Mouse (Mus musculus) B cell, adult 67 days (primary cell): ENCODE results near the gene Mrto4. TPM values are rescaled to one million over a fixed set of nuclear protein-coding genes. Genes with fewer than 3 reads are reported as not detected.

Experiments used
- total RNA-seq, 2 experiments: library from RNA; stranded (reverse); gene quantifications; 4 replicates each; pipeline ENCODE4 v1.2.4; 2023

Mrto4 gene
- 10 to 100 TPM; 90.7 to 90.9 TPM for total RNA-seq

DNA sequence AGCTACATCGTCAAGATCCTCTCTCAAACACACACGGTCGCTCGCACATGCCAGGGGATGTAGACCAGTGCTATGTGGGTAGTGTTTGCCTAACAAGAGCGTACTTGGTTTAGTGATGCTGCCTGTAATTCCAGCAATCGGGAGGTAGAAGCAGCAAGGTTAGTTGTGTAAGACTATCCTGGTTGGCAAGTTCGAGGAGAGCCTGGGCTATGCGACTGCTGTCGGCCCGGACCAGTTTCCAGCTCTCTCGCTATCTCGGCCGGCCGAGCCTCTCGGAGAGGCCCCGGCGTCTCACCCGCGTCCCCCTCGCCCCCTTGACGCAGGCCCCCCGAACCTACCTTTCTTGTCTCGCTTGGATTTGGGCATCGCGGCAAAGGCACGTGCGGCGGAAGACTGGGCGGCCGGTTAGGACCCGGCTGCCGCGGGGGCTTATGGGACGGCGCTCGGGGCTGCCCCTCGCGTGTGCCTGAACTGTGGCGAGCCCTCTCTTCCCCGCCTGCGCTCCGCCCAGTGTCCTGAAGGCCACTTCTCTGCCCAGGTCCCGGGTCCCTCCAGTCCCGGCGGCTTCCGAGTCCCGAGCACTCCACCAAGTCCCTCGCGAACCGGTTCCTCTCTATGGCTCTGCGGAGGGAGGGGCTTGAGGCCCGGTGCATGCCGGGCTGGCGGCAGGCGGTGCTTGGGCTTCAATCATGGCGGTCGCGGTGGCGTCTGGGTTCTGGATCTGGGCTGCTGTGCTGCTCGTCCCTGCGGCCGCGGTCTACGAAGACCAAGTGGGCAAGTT is at the start of gene Mrto4, which contains the start of the genes Emc1 and Ubr4:
TSS of gene Mrto4 (minus strand) at position 646 of the 781 bp plus-strand sequence.
TSS of gene Emc1 (plus strand) at position 657 of the 781 bp plus-strand sequence.
TSS of gene Ubr4 (plus strand) at position 679 of the 781 bp plus-strand sequence.

DNA sequence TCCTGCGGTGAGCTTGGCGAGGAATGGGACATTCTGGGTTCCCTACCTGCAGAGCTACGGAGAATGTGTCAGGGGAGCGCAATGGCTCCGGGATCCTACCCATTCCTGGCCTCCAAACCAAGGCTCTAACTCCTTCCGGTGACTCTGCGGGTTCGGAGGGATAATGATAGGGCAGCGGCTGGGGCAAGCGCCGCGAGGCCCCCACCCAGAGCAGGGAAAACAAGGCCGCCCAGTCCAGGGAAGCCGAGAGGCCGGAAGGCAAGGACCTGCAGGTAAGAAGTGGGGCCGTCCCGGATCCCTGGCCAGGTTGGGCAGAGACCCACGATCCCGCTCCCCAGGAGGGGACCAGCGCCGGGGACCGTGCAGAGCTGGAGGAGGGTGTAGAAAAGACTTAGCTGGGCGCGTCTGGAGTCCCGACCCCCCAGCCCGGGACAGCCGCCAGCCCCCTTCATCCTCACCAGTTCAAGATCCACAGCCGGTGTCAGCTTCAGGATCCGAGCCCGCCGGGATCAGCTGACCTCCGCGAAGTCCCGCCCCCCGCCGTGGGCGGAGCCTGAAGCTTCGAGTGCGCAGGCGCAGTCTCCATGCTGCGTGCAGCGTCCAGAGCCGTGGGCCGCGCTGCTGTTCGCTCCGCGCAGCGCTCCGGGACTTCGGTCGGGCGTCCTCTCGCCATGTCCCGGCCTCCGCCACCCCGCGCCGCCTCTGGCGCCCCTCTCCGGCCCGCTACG is 42.0 kb downstream of the Mrto4 start, which contains the start of the genes Pqlc2 and Akr7a5:
TSS of gene Pqlc2 (minus strand) at position 538 of the 728 bp plus-strand sequence.
TSS of gene Akr7a5 (plus strand) at position 574 of the 728 bp plus-strand sequence.

Other genes starting within 250 kb of the Mrto4 start
- gene Minos1, start 221.5 kb downstream of the Mrto4 start, total RNA-seq: 100 to 1,000 TPM; 119 to 120 TPM
- gene Capzb, start 159.7 kb downstream of the Mrto4 start, total RNA-seq: 100 to 1,000 TPM; 426 to 442 TPM
- gene Pqlc2, start 41.9 kb downstream of the Mrto4 start, total RNA-seq: 10 to 100 TPM; 31.3 to 33.5 TPM
- gene Akr7a5, start 41.8 kb downstream of the Mrto4 start, total RNA-seq: 10 to 100 TPM; 23.5 to 28.8 TPM
- gene Emc1, start within 50 bp of the Mrto4 start, total RNA-seq: 10 to 100 TPM; 39.9 to 41.6 TPM
- gene Ubr4, start within 50 bp of the Mrto4 start, total RNA-seq: 100 to 1,000 TPM; 199 to 216 TPM
- 1 to 10 TPM; 1.0 to 2.0 TPM for gene Iffo2, start 178.0 kb upstream of the Mrto4 start, total RNA-seq